Mouse (Mus musculus) gonadal fat pad, adult 2 months (tissue): Measurements from ENCODE around the gene Aanat. TPM values are rescaled to one million over a fixed set of nuclear protein-coding genes. Genes with fewer than 3 reads are reported as not detected.

Experiments used
- DNase-seq: peaks from one replicate; pipeline ENCODE4 v3.0.0-alpha.2; 2012; ENCODE audit warnings: low read depth
- polyA plus RNA-seq: library from polyadenylated mRNA; depleted of rRNA; stranded (reverse); fragments of >200 nt; gene quantifications from 2 replicates; pipeline ENCODE4 v1.2.3, GENCODE M21; 2012

Gene Aanat
- polyA plus RNA-seq, 1 experiment, result not detected

DNA sequence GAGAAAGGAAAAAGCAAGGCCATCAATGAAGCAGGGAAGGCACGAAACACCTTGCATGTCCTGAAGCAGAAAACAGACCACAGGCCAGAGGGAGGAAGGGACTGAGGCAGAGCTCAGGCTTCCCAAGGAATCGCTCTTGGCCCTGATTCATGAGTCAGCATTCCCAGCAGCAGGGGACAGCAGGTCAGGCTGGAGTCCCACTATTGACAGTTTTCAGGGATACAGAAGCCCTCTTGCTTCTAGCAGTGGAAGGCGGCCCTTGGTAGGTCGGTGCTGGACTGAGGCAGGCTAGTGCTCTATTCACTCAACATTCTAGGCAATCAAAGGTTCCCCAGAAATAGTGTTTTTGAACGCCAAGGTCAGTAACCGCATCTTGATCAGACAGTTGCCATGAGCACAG, 11.7 kb upstream of the Aanat start:
- DNase-seq, result no peak

DNA sequence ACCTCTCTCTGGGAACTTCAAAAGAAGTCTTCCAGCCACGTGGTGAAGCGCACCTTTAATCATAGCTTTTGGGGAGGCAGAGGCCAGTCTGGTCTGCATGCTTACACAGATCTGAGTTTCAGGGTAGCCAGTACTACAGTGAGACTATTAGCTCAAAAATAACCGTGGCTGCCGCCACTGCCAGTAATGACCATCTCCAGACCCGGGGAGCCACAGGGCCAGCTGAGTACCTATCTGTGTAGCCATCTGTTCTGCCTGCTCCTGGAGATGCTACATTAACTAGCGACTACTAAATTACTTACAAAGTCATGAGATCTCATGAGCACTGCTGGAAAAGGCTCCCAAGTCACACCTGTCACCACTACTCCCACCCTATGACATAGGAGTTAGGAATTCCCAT, 11.2 kb upstream of the Aanat start:
- DNase-seq, result no peak

DNA sequence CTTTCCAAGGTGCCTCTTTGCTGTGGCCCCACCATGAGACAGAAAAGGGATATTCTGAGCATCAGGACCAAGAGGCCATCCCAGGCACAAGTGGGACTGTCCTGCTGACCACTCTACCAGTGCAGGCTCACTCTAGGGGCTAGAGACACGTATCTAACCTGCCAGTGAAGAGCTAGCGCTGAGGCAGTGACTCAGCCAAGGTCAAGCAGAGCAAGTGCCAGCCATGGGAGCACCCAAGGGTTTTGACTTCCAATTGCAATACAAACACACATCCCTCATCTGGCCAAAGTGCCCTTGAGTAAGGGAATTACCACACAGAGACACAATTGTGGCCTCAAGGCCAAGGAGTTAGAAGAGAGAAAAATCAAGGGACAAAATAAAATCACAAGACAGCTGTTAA, 10.8 kb upstream of the Aanat start:
- DNase-seq, result no peak

DNA sequence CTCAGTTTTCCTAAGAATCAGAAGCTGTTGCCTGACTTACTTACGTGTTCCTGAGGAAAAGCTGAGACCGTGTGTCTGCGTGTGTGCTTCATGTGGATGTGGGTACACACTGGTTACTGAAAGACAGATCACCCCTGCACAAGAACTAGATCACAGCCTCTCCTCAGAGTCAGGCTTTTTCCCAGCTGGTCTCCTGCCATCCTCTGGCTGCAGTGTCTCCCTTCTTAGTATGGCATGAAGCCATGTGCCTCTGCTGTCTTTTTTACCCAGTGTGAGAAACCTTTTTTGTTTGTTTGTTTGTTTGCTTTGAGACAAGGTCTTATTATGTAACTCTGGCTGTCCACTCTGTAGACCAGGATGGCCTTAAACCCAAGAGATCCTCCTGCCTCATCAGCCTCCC, 7.0 kb upstream of the Aanat start:
- no peak for DNase-seq

DNA sequence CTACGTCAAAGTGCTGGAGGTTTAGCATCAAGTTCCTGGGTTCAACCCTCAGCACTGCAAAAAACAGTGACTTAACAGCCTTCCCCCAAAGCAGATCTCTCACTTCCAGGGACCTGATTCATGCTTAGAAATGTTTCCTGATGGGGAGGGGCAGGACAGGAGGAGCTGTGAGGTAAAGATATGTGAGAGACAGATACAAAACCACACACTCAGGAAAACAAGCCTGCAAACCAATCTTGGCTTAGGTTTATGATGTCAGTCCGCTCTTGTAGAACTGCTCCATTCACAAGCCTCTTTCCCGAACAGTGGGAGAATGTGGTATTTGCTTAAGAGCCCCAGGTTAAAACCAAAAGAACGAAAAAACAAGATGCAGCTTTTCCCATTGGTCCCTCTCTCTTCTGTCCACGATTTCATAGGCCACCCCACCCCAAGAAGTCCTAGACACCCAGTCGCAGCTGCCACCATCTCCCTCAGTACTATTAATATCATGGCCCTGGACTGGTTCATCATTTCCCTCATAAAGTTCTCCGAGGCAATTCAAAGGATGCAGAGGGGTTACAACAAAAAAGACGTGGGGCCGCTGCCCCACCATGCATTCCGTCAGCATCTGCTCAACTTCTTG, 6.1 kb upstream of the Aanat start:
- DNase-seq, result no peak

DNA sequence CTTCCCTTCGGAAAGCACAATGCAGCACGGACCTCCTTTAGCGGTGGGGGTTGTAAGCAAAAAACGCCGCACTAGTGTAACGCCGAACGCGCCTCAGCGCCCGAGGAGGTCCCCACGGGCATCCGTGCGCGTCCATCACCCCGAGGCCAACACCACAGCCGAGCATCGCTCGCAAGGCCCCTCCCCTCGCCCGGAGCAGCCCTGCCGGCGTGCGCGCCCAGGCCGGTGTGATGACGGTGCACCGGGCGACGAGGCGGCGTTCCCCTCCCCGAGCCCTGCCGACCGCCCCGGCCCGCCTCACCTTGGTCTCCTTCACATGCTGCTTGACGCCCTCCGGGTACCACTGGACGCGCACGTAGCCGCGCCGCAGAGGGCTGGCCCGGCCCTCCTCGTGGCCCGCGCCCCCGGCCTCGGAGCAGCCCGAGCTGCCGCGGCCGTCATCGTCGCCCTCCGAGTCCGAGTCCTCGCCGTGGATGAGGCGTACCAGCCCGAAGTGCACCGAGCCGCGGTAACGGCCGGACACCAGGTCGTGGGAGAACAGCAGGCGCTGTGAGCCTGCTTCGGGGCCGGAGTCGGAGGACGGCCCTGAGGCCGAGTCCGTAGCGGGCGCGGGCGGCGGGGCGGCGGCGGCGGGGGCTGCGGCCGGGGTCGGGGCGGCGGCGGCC, 5.4 kb upstream of the Aanat start:
- DNase-seq, result no peak

DNA sequence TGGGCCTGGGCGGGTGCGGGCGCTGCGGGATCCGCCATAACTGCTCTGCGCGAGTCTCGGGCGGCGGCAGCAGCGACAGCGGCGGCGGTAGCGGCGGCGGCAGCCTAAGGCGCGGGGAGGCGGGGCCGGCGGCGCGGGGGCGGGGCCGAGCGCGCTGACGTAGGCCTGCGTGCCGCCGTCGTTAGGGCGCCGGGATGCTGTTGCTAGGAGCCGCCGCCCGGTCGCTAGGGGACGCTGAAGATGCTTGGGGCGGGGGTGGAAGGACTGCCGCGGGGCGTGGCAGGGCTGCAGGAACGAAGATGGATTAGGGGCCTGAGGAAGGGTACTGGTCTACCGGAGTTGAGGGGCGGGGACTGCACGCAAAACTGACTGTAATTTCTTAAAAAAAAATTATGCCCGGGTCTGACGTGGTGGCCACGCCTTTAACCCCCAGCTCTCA, 4.8 kb upstream of the Aanat start, which contains the start of gene Ube2o:
TSS of gene Ube2o (minus strand) at position 72 of the 439 bp plus-strand sequence.
- DNase-seq, result no peak

DNA sequence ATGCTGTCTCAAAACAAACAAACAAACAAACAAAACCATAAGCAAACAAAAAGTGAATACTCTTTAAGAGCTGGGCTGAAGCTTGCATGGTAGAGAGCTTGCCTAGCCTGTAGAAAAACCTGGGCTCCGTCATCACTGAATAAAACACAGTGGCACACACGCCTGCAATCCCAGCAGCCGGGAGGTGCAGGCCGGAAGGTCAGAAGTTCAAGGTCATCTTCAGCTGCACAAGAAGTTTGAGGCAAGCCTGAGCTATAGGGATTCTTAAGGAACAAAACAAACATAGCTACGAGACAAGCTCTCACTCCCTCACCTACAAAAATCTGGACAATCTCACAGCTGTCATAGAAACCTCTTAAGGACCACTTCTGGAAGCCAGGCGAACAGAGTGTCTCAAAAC, 550 bp upstream of the Aanat start:
- no peak for DNase-seq

DNA sequence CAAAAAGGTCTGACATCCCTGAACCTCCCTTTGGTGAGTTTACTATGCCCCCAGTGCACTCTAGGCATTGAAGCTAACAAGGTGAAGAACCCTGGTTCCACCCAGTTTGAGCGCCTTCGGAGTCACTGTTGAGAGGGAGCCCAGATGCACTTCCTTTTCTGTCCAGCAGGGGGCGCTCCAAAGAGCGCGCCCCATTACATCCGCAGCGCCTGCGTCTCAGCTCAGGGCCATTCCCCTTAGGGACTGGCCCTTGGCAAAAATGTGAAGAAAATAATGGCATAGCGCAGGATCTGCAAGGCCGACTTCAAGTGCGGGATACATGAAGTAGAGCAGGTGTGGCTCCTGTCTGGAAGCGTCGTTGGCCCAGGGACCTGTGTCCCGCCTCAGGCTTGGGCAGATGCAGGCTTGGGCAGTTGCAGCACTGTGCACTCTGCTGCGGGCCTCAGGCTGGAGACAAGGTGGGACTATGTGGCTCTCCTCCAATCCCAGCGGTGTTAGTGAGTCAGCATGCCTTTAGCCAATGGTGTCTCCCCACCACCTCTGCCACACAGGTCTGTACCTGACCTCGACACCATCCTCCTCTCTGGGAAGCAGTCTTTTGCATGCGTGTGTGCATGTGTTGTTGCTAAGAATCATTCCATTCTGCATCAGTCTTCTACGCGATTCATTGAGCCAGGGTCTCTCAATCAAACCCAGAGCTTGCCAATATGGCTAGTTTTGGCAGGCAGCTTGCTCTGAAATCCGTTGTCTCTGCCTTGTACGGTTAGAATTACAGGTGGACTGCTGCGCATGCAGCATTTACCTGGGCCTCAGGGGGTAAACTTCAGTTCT, 784 bp downstream of the Aanat start:
- no peak for DNase-seq

DNA sequence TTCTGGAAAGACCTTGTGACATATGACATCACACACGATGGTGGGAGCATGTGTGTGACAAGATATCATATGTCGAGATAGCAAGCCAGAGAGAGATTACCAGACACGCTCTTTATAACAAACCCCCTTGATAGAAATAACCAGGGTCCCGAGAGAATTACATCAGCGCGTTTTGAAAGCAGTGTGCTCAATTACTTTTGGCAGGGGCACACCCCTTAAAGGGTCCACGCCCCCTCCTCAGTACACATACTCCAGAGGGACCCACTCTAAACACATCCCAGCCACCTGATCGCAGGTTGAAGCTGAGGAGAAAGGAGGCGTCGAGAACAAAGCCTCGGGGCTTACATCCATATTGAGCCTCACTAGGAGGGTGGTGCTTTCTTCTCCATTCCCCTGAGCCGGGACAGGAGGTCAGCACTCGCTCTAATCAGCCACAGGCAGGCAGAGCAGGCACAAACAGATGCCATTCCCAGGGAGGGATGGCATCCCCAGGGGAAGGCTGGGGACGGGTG, 2.8 kb downstream of the Aanat start:
- DNase-seq, result no peak

DNA sequence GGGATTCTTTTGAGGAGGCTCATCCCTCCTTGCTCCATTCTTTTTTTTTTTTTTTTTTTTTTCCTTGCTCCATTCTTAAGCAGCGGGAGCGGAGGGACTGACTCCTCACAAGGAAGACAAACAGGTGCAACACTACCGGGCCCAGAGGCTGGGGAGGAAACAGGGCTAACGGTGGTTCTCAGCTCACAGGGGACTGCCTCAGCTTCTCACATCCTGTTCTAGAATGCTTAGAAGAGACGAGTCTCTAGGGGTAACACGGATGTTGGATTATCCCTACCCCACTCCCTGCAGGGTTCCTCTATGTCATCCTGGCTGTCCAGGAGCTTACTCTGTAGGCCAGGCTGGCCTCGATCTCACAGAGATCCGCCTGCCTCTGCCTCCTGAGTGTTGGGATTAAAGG, 3.3 kb downstream of the Aanat start:
- DNase-seq, result no peak

DNA sequence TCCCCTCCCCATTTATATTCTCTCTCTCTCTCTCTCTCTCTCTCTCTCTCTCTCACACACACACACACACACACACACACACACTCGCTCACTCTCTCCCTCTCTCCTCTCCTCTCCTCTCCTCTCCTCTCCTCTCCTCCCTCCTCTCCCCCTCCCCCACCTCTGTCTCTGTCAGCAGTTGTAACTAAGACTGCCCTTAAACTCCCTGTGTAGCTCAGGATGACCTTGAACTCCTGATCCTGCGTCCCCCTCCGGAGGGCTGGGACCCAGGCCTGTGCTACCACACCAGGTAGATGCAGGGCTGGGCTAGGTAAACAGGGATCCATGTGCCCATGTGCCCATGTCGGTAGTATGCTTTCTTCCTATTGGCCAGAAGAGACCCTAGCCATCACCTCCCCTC, 5.4 kb downstream of the Aanat start:
- DNase-seq, result no peak

DNA sequence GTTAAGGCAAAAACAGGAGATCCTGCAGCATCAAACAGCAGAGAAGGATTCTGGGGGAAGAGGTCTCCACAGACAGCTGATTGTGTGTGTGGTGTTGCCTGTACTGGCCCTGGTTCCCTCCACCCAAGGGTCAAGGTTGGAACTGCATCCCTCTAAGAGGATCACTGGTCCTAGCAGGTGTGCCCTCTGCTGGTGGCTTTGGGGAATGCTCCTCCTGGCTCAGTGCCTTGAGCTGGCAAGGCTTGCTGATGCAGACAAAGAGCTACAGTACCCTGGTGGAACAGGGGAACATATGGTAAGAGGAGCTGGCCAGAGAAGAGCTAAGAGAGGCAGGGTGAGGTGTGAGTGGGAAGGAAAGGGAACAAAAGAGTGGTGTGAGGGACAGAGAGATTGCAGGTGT, 6.2 kb downstream of the Aanat start:
- DNase-seq, result no peak

DNA sequence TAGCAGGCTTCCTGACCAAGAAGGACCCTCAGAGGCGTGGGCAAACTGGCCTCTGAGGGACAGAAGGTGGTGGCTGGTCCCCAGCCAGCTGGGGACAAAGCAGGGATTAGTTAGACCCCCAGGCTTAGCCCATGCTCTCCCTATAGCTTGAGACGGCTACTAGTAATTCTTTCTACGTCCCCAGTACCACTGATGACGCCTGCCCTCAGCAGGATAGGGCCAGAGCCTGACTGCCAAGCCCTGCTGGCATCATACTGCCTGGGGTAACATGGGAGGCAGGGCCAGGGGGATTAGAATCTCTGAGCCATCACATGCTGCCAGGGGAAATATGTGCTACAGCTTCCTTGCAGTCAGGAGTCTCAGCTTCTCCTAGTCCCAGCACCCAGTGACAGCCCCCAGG, 7.1 kb downstream of the Aanat start:
- no peak for DNase-seq

DNA sequence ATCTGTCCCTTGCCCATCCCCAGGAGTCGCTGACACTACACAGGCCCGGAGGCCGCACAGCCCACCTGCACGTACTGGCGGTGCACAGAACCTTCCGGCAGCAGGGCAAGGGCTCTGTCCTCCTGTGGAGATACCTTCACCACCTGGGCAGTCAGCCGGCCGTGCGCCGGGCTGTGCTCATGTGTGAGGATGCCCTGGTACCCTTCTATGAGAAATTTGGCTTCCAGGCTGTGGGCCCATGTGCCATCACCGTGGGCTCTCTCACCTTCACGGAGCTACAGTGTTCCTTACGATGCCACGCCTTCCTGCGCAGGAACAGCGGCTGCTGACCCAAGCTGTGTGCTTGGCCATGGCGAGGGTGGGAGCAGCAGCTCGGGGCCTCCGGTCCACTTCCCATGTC, 10.5 kb downstream of the Aanat start:
- no peak for DNase-seq

DNA sequence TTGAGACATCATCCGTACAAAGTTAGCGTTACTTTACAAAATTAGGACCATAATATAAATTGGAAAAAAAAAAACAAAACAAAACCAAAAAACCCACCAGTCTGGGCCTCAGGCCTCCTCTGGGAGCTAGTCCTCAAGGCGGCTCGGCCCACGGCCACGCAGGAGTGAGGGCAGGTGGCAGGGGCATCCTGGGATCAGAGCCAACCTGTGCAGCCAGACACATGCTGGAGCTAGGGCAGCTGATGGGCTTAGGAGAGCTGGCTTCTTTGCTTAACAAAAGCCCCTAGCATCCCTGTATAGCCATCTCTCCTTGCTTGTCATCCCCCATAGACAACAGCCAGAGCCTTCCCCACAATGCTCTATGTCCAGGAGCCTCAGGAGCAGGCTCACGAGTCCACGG, 12.0 kb downstream of the Aanat start:
- DNase-seq, result no peak

DNA sequence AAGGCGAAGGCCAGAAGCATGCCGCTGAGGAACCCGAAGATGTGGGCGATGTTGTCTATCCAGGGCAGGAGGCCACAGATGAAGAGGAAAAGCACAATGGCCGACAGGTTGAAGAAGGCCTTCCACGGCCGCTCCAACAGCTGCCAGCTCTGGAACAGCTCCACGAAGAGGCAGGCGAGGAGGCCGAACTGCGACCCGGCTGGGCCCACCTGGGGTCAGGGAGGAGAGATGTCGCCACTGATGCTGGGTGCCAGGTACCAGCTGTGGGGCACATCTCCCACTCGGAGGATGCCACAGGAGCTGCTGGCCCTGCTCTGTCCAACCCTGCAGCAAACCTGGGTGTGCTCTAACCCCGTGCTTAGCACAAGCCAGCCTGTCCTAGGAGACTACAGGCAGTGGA, 13.0 kb downstream of the Aanat start:
- DNase-seq, result no peak

DNA sequence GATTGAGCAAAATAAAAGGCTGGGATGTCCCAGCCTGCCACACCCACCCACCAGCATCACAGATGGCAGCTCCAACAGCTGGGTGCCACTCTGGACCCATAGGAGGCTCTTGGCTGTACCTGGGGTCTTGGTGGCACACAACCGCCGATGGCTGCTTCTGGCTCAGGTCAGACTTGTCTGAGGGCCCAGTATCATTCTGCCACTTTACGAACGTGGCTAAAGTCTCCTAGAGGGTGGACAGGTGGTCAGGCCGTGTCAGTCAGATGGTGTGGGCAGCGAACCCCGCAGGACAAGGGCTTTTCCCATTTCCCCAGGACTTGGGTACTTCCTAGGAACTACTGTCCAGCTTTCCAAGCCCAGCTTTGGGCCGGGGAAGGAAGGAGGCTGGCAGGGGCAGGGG, 14.9 kb downstream of the Aanat start:
- DNase-seq, result no peak

DNA sequence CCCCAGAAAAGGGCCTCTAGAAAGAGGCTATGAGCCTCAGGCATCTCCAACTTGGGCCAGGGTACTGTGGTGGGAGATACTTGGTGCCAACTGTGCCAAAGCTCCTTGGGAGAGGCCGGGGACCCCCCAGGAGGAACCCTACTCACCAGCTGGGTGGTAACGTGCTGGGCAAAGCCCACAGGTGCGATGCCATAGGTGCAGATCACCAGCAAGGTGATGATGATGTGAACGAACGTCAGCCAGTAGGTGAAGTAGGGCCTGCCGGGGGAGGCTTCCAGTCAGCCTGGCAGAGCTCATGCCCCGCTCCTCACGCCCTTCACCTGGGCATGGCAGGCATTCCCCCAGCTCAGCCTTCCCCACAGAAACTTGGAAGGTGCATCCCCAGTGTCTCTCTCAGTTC, 15.8 kb downstream of the Aanat start:
- DNase-seq, result no peak

DNA sequence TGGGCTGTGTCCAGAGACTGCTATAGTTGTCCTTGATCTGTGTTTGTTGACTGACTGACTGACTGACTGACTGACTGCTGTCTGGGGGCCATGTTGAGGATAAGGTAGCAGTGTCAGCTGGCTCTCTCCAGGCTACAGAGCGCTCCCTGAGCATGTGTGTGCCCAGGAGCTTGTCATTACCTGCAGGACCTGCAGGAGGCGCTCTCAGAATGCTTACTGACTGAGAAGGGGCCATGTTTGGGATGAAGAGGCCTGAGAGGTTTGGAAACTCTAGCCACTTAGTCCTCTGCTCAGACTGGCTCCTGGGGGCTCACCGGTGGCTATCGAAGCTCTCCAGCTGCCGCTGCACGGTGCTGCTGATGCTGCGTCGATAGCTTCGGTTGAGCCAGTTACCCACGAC, 17.1 kb downstream of the Aanat start:
- no peak for DNase-seq

DNA sequence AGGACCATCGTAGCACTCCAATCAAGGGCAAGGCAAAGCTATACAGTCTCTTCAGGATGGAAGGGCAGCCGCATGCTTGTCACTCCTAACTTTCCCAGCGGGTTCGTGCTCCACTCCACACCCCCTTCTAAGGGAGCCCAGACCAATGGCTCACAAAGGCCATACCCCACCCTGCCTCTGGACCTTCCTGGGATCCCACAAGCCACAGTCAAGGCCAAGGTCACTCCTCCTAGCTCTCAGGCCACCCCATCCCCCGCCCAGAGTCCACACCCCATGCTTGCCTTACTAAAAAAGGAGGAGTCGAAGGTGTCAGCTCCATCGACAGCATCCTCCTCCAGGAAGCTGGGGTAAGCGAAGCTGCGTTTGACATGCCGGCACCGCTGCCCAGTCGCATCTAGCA, 17.9 kb downstream of the Aanat start:
- no peak for DNase-seq

DNA sequence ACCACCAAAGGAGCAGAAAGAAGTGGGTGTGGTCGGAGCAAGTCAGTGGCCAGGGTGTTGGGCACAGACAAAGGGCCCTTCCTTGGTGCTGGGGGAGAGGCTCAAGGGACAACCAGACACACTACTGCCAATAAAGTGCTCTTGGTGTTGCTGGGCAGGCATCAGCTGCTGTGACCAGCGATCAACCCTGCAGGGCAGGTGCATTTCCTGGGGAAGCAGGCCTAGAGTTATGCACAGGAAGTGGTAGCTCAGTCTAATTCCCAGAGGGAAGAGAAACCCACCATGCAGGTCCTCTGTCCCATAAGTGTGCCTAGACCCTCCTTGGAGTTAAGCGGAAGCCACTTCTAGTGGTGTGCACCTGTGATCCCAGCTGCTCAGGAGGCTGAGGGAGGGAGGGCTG, 21.5 kb downstream of the Aanat start:
- no peak for DNase-seq
